Mouse (Mus musculus) limb, embryonic 12.5 days (tissue): ENCODE measurements around the gene Arrb2. TPM values are rescaled to one million over a fixed set of nuclear protein-coding genes. Genes with fewer than 3 reads are reported as not detected.
"Not testable (repeated sequence)": the region's sequence is repeated elsewhere in the genome, so short reads cannot be mapped to it uniquely, and the experiment has no call there.

Experiments
- ATAC-seq: fragments of 200-750 bp; cut with Nextera tagmentation; 2 replicates; pipeline ENCODE4 v1.8.0; 2017; ENCODE audit warnings: low read depth, moderate TSS enrichment; ENCODE audit not compliant: insufficient number of reproducible peaks, insufficient read depth, low FRiP score, low TSS enrichment
- H3K27ac ChIP-seq: fragments of 300-500 bp; sonication (generic); 2 replicates; pipeline ENCODE4 v1.5.1; 2016; ENCODE audit warnings: mild to moderate bottlenecking, moderate library complexity
- H3K27me3 ChIP-seq: fragments of 300-500 bp; sonication (generic); 2 replicates; pipeline ENCODE4 v1.6.1; 2016; ENCODE audit warnings: mild to moderate bottlenecking, moderate library complexity
- H3K36me3 ChIP-seq: fragments of 300-500 bp; sonication (generic); 2 replicates; pipeline ENCODE4 v1.6.1; 2016; ENCODE audit warnings: mild to moderate bottlenecking, moderate library complexity
- H3K4me1 ChIP-seq: fragments of 300-500 bp; sonication (generic); replicated peaks from 2 replicates; pipeline ENCODE4 v1.6.1; 2016
- H3K4me2 ChIP-seq: fragments of 300-500 bp; sonication (generic); 2 replicates; pipeline ENCODE4 v1.6.1; 2016; ENCODE audit warnings: mild to moderate bottlenecking, moderate library complexity
- H3K4me3 ChIP-seq: fragments of 300-500 bp; sonication (generic); replicated peaks from 2 replicates; pipeline ENCODE4 v1.5.1; 2016; ENCODE audit warnings: mild to moderate bottlenecking
- H3K9ac ChIP-seq: fragments of 300-500 bp; sonication (generic); replicated peaks from 2 replicates; pipeline ENCODE4 v1.6.1; 2016; ENCODE audit warnings: mild to moderate bottlenecking, moderate library complexity
- H3K9me3 ChIP-seq: fragments of 300-500 bp; sonication (generic); 2 replicates; pipeline ENCODE4 v1.6.1; 2016; ENCODE audit warnings: mild to moderate bottlenecking, moderate library complexity
- WGBS: fragments of 180-500 bp; shearing (Covaris S2); methylation state at CpG from one replicate; pipeline ENCODE4 v1.1.7; 2016; 5-methylcytosine and 5-hydroxymethylcytosine counted together
- polyA plus RNA-seq: library from polyadenylated mRNA; unstranded; fragments of >200 nt; fragmentation: Nextera tagmentation; extraction: Ambion mirVana; gene quantifications from 2 replicates; pipeline ENCODE4 v1.2.1, GENCODE M21; 2016

The Arrb2 gene
- polyA plus RNA-seq, 1 experiment from 2014 or later, result 18.8 TPM

DNA sequence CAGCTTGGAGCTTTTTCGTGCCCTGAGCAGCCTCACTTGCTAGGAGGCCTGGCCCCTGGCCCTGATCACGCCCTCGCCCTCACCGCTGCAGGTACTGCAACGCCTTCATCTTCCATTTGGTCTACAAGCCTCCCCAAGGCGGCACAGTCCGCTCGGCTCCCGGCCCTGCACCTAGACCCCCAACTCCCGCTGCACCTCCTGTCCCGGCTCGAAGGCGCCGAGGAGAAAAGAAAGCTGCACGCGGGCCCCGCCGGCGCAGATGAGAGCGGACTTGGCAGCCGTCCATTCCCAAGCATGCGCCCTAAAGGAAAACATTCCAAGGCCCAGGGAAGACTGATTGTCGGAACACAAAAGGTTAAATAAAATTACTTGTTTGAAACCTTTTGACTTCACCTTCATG, 33.4 kb downstream of the Arrb2 start:
- H3K4me2 ChIP-seq, result peak overlapping the region; percentile 53
- WGBS, result 10% methylated on average over 23 of the region's 23 CpGs
- peaks cover 10% of the 10 kb centered on the region for H3K4me1 ChIP-seq
- H3K9me3 ChIP-seq, result no peaks in the 10 kb centered on the region
- peak overlapping the region; percentile 27 for H3K4me3 ChIP-seq
- peak overlapping the region; percentile 52 for H3K9ac ChIP-seq
- H3K36me3 ChIP-seq, result no peaks in the 10 kb centered on the region
- ATAC-seq, result no peak
- H3K27me3 ChIP-seq, result peaks cover 64% of the 10 kb centered on the region
- no peak overlapping the region for H3K27ac ChIP-seq

- WGBS, result 89% methylated on average over 5 of the region's 5 CpGs
- H3K9ac ChIP-seq, result no peak overlapping the region
- H3K4me1 ChIP-seq, result peaks cover 10% of the 10 kb centered on the region
- H3K36me3 ChIP-seq, result no peaks in the 10 kb centered on the region
- no peak overlapping the region for H3K27ac ChIP-seq
- no peak overlapping the region for H3K4me3 ChIP-seq
- no peak overlapping the region for H3K4me2 ChIP-seq
- ATAC-seq, result no peak
- H3K9me3 ChIP-seq, result no peaks in the 10 kb centered on the region
- H3K27me3 ChIP-seq, result peaks cover 45% of the 10 kb centered on the region
Observed at GRCm38 (mm10) chr11:70467902-70468619, 35.6 kb downstream of the Arrb2 start.

DNA sequence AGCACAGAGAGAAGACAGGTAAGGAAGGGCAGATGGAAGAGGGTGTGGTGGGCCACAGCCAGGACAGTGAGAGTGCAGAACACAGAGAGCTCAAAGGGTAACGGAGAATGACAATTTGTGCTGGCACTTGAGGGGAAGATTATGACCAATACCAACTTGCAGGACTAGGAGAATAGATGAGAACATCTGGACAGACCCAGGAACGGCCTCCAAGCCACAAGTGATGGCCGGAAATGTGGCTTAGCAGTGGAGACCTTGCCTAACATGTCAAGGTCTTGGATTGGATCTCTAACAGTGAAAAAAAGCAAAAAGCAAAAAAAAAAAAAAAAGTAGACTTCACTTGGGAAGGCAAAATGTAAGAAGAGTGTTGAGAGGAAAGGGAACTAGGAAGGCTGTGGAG, 37.3 kb downstream of the Arrb2 start:
- no peak for ATAC-seq
- Histone ChIP-seq H3K4me3 (no peak overlapping the region), H3K9ac (no peak overlapping the region), H3K36me3 (no peaks in the 10 kb centered on the region), H3K9me3 (no peaks in the 10 kb centered on the region), H3K4me1 (peaks cover 10% of the 10 kb centered on the region), H3K27me3 (peaks cover 28% of the 10 kb centered on the region), H3K4me2 (no peak overlapping the region), H3K27ac (no peak overlapping the region)
- WGBS, result 96% methylated on average over 3 of the region's 3 CpGs

DNA sequence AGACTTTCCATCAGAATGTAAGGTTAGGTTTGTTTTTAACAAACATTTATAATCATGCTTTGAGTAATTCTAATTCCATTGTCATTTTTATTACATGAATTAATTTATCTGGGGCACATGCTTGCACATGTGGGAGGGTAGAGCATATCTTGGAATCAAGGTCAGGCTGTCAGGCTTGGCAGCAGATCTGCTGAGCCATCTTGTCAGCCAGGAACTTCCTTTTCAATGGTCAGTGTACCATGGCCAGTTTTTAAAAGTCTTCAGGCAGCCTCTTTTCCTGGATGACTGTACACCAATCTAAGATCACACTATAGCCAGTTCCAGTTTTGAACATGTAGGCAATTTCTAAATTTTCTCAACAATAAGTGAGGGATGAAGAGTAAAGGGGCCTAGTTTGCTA, 40.3 kb downstream of the Arrb2 start:
- H3K4me2 ChIP-seq, result no peak overlapping the region
- no peak overlapping the region for H3K4me3 ChIP-seq
- H3K9me3 ChIP-seq, result no peaks in the 10 kb centered on the region
- H3K27me3 ChIP-seq, result no peaks in the 10 kb centered on the region; the same call in 1 of the 2 replicates
- H3K36me3 ChIP-seq, result no peaks in the 10 kb centered on the region
- H3K27ac ChIP-seq, result no peak overlapping the region
- no peak for ATAC-seq
- H3K9ac ChIP-seq, result no peak overlapping the region
- H3K4me1 ChIP-seq, result no peaks in the 10 kb centered on the region

- not testable (repeated sequence) for ATAC-seq, H3K27me3 ChIP-seq, H3K9me3 ChIP-seq, H3K36me3 ChIP-seq, H3K4me2 ChIP-seq, H3K27ac ChIP-seq, H3K4me3 ChIP-seq, H3K9ac ChIP-seq, H3K4me1 ChIP-seq
- WGBS, result 86% methylated on average over 5 of the region's 5 CpGs
Observed at GRCm38 (mm10) chr11:70473291-70473690, 40.9 kb downstream of the Arrb2 start.

DNA sequence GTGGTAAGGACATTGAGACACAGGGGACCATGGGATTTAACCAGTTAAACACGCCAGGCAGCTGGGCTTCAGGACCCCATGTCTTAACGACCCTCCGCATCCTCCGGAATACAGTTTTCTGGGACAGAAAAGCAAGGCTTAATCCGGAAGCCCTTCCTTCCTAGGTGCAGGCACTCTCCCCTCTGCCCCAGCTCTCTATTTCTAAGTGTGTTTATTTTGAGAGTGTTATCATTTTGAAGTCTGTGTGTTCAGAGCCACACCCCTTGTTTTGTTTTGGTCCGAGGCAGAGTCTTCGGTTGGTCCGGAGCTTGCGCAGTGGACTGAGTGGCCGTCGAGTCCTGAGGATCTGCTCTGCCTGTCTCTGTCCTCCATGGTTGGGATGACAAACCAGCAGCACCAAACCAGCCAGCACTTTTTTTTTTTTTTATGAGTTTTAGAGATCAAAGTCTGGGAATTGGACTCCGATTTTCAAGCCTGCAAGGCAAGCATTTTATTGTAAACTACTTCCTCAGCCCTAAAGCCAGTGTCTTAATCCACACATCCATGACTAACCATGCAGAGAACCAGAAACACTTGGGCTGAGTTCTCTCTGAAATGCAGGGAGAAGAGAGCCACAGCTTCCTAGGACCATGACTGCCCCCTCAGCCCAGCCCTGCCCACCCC, 42.6 kb downstream of the Arrb2 start:
- H3K36me3 ChIP-seq, result no peaks in the 10 kb centered on the region
- no peak for ATAC-seq
- H3K27me3 ChIP-seq, result no peaks in the 10 kb centered on the region; the same call in 1 of the 2 replicates
- H3K27ac ChIP-seq, result no peak overlapping the region
- no peak overlapping the region for H3K4me2 ChIP-seq
- H3K9me3 ChIP-seq, result no peaks in the 10 kb centered on the region
- H3K4me3 ChIP-seq, result no peak overlapping the region
- 68% methylated on average over 12 of the region's 12 CpGs for WGBS
- no peaks in the 10 kb centered on the region for H3K4me1 ChIP-seq
- H3K9ac ChIP-seq, result no peak overlapping the region

DNA sequence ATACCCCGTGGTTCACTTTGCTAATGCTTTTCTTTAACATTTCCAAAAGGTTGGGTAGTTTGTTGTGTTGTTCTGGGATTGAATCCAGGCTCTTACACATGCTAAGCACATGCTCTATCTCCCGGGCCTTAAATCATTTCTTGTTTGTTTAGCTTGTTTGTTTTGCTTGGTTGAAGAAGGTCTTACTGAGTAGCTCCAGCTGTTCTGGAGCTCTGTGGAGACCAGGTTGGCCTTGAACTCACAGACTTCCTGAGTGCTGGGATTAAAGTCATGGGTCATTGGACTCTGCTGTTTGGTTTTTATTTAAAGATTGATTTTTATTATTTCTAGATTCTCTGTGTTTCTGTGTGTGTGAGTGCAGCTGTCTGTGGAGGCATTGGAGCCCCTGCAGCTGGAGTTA, 53.1 kb downstream of the Arrb2 start:
- H3K4me2 ChIP-seq, result no peak overlapping the region
- WGBS, result 69% methylated on average over 2 of the region's 2 CpGs
- H3K36me3 ChIP-seq, result no peaks in the 10 kb centered on the region
- no peak for ATAC-seq
- H3K4me1 ChIP-seq, result no peaks in the 10 kb centered on the region
- H3K4me3 ChIP-seq, result no peak overlapping the region
- H3K27ac ChIP-seq, result no peak overlapping the region
- H3K9me3 ChIP-seq, result no peaks in the 10 kb centered on the region
- no peaks in the 10 kb centered on the region for H3K27me3 ChIP-seq
- no peak overlapping the region for H3K9ac ChIP-seq

DNA sequence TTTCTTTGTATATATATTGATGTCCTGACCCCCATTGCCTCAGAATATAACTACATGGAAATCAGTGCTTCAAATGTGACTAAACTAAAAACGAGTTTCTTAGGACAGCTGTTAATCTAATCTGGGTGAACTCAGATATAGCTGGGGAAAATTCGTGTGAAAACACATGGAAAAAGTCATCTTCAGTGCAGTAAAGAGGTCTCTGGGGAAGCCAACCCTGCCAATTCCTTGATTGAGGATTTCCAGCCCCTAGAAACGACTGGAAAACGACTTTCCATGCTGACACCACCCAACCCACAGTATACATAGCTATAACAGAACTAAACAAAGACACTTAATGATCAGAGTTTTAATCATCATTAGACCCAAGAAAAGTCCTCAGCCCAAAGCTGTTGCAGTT, 55.4 kb downstream of the Arrb2 start:
- ATAC-seq, result no peak
- Histone ChIP-seq H3K9ac (no peak overlapping the region), H3K4me1 (no peaks in the 10 kb centered on the region), H3K36me3 (no peaks in the 10 kb centered on the region), H3K27ac (no peak overlapping the region), H3K4me3 (no peak overlapping the region), H3K27me3 (no peaks in the 10 kb centered on the region; the same call in 1 of the 2 replicates), H3K9me3 (peaks cover 4% of the 10 kb centered on the region; the same call in 1 of the 2 replicates), H3K4me2 (no peak overlapping the region)
- 47% methylated on average over 4 of the region's 4 CpGs for WGBS

DNA sequence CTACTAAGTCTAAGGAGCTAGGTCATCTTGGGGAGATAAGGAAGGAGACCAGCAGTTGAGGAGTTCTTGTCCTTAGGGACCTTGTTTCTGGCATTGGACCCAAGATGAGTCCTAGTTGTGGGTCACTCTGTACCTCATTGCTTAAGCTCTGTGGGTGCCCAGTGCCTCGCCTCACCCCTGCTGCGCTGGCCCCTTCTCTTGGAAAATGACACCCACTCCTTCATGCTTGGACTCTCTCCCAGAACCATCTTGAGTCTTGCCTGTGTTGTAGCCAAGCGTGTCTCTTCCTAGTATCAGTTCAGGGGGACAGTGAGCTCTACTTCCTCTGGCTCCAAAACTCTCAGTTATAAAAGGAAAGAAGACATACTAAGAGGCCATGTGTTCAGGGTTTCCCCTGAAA, 56.7 kb downstream of the Arrb2 start:
- ATAC-seq, result no peak
- Histone ChIP-seq H3K9me3 (peaks cover 4% of the 10 kb centered on the region; the same call in 1 of the 2 replicates), H3K27ac (no peak overlapping the region), H3K4me2 (no peak overlapping the region), H3K4me1 (no peaks in the 10 kb centered on the region), H3K9ac (no peak overlapping the region), H3K4me3 (no peak overlapping the region), H3K36me3 (no peaks in the 10 kb centered on the region), H3K27me3 (no peaks in the 10 kb centered on the region; the same call in 1 of the 2 replicates)
- WGBS, result 94% methylated on average over 3 of the region's 3 CpGs

DNA sequence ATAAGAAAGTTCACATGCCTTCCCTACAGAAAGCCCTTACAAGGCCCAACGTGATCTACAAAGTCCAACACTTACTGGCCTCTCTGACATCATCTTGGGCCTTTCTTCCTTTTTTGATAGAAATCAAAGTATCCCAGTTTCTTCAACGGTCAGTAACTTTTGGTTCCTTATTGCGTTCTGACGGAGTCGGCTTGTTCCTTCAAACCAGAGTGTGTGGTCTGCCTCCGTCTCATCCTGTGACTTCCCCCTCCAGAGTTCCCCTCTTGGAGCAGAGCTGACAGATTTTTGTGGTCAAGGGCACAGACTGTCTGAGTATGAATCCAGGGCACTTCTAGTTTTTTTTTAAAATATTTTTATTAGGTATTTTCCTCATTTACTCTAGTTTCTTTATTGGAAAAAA, 57.2 kb downstream of the Arrb2 start:
- Histone ChIP-seq H3K9me3 (peaks cover 4% of the 10 kb centered on the region; the same call in 1 of the 2 replicates), H3K36me3 (no peaks in the 10 kb centered on the region), H3K27ac (no peak overlapping the region), H3K27me3 (no peaks in the 10 kb centered on the region; the same call in 1 of the 2 replicates), H3K4me2 (no peak overlapping the region), H3K4me3 (no peak overlapping the region), H3K9ac (no peak overlapping the region), H3K4me1 (no peaks in the 10 kb centered on the region)
- 86% methylated on average over 6 of the region's 6 CpGs for WGBS
- ATAC-seq, result no peak
